Mouse (Mus musculus): ENCODE results near the gene Hpse. TPM values are rescaled to one million over a fixed set of nuclear protein-coding genes. Genes with fewer than 3 reads are reported as not detected.

Hpse gene
- polyA plus RNA-seq, 1 experiment from 2014 or later = 3.4 TPM

- TF ChIP-seq CTCF (IDR thresholded peaks at IDR 0.05; ENCODE audit: low read depth) = no peak
- ATAC-seq (ENCODE audit: insufficient read depth) = no peak
Measured at GRCm38 (mm10) chr5:100652327-100652726, 67.2 kb downstream of the Hpse start.

DNA sequence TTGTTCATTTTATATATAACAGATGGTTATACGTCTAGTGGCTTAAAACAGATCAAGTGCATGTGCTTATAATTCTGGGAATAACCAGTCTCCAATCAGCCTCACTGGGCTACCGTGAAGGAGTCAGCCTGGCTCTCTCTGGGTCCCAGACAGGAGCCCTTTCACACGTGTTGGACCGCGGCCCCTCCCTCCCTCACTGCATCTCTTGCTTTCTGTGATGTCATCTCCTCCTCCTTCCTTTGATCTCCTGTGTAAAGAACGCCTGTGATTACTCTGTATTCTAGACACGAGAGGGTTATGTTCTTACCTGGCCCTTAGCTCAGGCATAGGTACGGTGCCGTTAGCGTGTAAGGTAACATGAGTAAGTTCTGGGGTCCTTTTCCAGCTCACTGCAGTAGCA, 68.0 kb downstream of the Hpse start:
- WGBS = 64% methylated on average over 10 of the region's 10 CpGs
- no peak for TF ChIP-seq CTCF (IDR thresholded peaks at IDR 0.05; ENCODE audit: low read depth)
- Histone ChIP-seq H3K9me3 (ENCODE audit: low read depth, low read length) (no peaks in the 10 kb centered on the region), H3K4me2 (no peak overlapping the region), H3K9ac (no peak overlapping the region), H3K27ac (ENCODE audit: low read depth) (no peak overlapping the region), H3K27me3 (ENCODE audit: insufficient read depth, low read length) (no peaks in the 10 kb centered on the region), H3K36me3 (ENCODE audit: insufficient read depth) (peaks cover 26% of the 10 kb centered on the region), H3K4me1 (ENCODE audit: insufficient read depth) (no peaks in the 10 kb centered on the region), H3K4me3 (ENCODE audit: low read depth, low read length) (no peak overlapping the region)
- ATAC-seq (ENCODE audit: insufficient read depth) = no peak
- no peak for DNase-seq

More at GRCm38 (mm10) chr5:100652327-100652726, 67.2 kb downstream of the Hpse start:
- Histone ChIP-seq H3K27me3 (ENCODE audit: insufficient read depth, low read length) (no peaks in the 10 kb centered on the region), H3K4me1 (ENCODE audit: insufficient read depth) (no peaks in the 10 kb centered on the region), H3K36me3 (ENCODE audit: insufficient read depth) (peaks cover 33% of the 10 kb centered on the region), H3K4me2 (no peak overlapping the region), H3K9ac (no peak overlapping the region), H3K9me3 (ENCODE audit: low read depth, low read length) (no peaks in the 10 kb centered on the region), H3K4me3 (ENCODE audit: low read depth, low read length) (no peak overlapping the region), H3K27ac (ENCODE audit: low read depth) (no peak overlapping the region)
- 76% methylated on average over 9 of the region's 9 CpGs for WGBS
- DNase-seq = no peak

- no peak for TF ChIP-seq CTCF (IDR thresholded peaks at IDR 0.05; ENCODE audit: low read depth)
- Histone ChIP-seq H3K9ac (no peak overlapping the region), H3K4me3 (ENCODE audit: low read depth, low read length) (no peak overlapping the region), H3K4me2 (no peak overlapping the region), H3K36me3 (ENCODE audit: insufficient read depth) (peaks cover 22% of the 10 kb centered on the region), H3K9me3 (ENCODE audit: low read depth, low read length) (no peaks in the 10 kb centered on the region), H3K27ac (ENCODE audit: low read depth) (no peak overlapping the region), H3K4me1 (ENCODE audit: insufficient read depth) (no peaks in the 10 kb centered on the region), H3K27me3 (ENCODE audit: insufficient read depth, low read length) (no peaks in the 10 kb centered on the region)
- 78% methylated on average over 7 of the region's 7 CpGs for WGBS
- DNase-seq (no peak), ATAC-seq (ENCODE audit: insufficient read depth) (no peak)
Measured at GRCm38 (mm10) chr5:100650969-100651368, 68.5 kb downstream of the Hpse start.

DNA sequence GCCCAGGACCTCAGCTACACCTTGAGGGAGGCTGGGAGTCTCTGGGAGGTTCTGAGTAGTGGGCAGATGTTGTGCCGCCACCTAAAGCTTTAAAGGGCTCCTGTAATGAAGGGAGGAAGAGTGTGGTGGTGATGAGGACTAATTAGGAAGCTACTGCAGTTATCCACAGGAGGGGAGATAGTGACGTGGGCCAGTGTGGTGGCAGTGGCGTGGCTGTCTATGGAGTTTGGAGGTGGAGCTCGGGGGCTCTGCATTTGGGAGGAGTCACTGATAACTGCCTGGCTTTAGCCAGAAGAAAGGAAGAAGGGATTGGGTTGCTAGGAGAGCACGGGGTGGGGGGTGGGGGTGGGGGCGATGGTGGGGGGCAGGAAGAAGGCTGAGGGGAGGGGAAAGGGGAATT, 71.0 kb downstream of the Hpse start:
- WGBS = 20% methylated on average over 6 of the region's 6 CpGs
- no peak overlapping the region for H3K4me3 ChIP-seq (ENCODE audit: low read depth, low read length)
- H3K9ac ChIP-seq = no peak overlapping the region
- H3K27ac ChIP-seq (ENCODE audit: low read depth) = no peak overlapping the region
- no peaks in the 10 kb centered on the region for H3K9me3 ChIP-seq (ENCODE audit: low read depth, low read length)
- no peaks in the 10 kb centered on the region for H3K27me3 ChIP-seq (ENCODE audit: insufficient read depth, low read length)
- 0 out of 2 replicates have a peak, but pooled peaks cover 3% of the 10 kb centered on the region for H3K36me3 ChIP-seq (ENCODE audit: insufficient read depth)
- H3K4me2 ChIP-seq = no peak overlapping the region
- DNase-seq = no peak
- ATAC-seq (ENCODE audit: insufficient read depth) = no peak
- no peak for TF ChIP-seq CTCF (IDR thresholded peaks at IDR 0.05; ENCODE audit: low read depth)
- H3K4me1 ChIP-seq (ENCODE audit: insufficient read depth) = peaks cover 5% of the 10 kb centered on the region; the same call in 1 of the 2 replicates

DNA sequence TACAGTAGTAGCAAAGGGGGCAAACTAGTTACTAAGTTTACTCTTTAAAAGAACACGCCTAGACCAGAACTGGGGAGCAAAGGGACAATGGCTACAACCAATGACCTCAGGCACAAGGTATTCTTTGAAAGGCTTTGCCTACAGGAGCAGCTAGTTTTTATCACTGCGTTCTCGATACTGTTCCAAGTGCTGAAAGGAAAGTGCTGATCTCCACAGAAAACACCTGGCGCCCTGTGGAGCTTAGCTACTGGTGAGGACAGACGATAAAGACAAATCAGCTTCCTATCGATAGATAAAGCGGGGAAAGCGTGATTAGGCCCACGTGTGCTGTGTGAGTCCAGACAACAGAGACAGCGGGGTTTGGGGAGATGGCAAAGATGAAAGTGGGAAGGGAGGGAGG, 71.5 kb downstream of the Hpse start:
- Histone ChIP-seq H3K27ac (ENCODE audit: low read depth) (no peak overlapping the region), H3K4me1 (ENCODE audit: insufficient read depth) (peaks cover 9% of the 10 kb centered on the region; the same call in 1 of the 2 replicates), H3K4me2 (no peak overlapping the region), H3K4me3 (ENCODE audit: low read depth, low read length) (no peak overlapping the region), H3K9me3 (ENCODE audit: low read depth, low read length) (no peaks in the 10 kb centered on the region), H3K9ac (no peak overlapping the region), H3K36me3 (ENCODE audit: insufficient read depth) (no peaks in the 10 kb centered on the region), H3K27me3 (ENCODE audit: insufficient read depth, low read length) (no peaks in the 10 kb centered on the region)
- ATAC-seq (ENCODE audit: insufficient read depth) (no peak), DNase-seq (no peak)
- TF ChIP-seq CTCF (IDR thresholded peaks at IDR 0.05; ENCODE audit: low read depth) = no peak
- 27% methylated on average over 10 of the region's 10 CpGs for WGBS

GRCm38 (mm10) chr5:100646558-100646957, 73.0 kb downstream of the Hpse start:
- TF ChIP-seq CTCF (IDR thresholded peaks at IDR 0.05; ENCODE audit: low read depth) = no peak
- H3K36me3 ChIP-seq (ENCODE audit: insufficient read depth) = no peaks in the 10 kb centered on the region
- H3K9ac ChIP-seq = no peak overlapping the region
- peaks cover 9% of the 10 kb centered on the region; the same call in 1 of the 2 replicates for H3K4me1 ChIP-seq (ENCODE audit: insufficient read depth)
- no peaks in the 10 kb centered on the region for H3K27me3 ChIP-seq (ENCODE audit: insufficient read depth, low read length)
- H3K4me2 ChIP-seq = no peak overlapping the region
- 72% methylated on average over 4 of the region's 4 CpGs for WGBS
- no peaks in the 10 kb centered on the region for H3K9me3 ChIP-seq (ENCODE audit: low read depth, low read length)
- no peak overlapping the region for H3K27ac ChIP-seq (ENCODE audit: low read depth)
- no peak overlapping the region for H3K4me3 ChIP-seq (ENCODE audit: low read depth, low read length)
- DNase-seq (no peak), ATAC-seq (ENCODE audit: insufficient read depth) (no peak)

DNA sequence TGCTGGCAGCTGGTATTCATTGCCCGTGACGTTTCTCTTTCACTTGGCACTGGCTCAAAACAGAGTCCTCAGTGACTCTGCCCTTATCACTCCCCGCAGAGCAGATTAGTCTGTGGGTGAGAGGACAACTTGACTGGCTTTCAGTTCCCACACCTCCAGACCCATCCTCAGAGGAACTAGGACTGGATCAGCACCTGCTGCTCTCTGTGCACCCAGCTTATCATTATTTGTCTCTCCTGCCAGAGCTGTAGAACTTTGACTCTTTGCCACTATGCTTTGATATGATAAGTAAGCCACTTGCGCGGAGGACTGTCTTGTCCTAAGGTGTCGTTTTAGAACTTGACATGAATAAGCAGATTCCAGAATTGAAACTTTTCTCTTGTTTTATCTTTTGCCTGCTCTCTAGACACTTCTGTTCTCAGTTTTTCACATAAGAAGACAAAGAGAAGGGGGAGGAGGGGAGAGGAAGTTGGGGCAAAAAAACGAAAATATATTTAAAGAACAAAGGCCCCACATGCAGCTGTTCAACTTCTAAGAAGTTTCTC, 75.5 kb downstream of the Hpse start:
- 32% methylated on average over 7 of the region's 7 CpGs for WGBS
- Histone ChIP-seq H3K4me3 (ENCODE audit: low read depth, low read length) (no peak overlapping the region), H3K36me3 (ENCODE audit: insufficient read depth) (no peaks in the 10 kb centered on the region), H3K4me2 (no peak overlapping the region), H3K9me3 (ENCODE audit: low read depth, low read length) (no peaks in the 10 kb centered on the region), H3K9ac (no peak overlapping the region), H3K27me3 (ENCODE audit: insufficient read depth, low read length) (no peaks in the 10 kb centered on the region), H3K27ac (ENCODE audit: low read depth) (peak overlapping the region; percentile 32; the same call in 1 of the 2 replicates), H3K4me1 (ENCODE audit: insufficient read depth) (peaks cover 9% of the 10 kb centered on the region; the same call in 1 of the 2 replicates)
- peak; percentile 35 for DNase-seq
- ATAC-seq (ENCODE audit: insufficient read depth) = peak; percentile 50; the same call in 1 of the 2 replicates
- TF ChIP-seq CTCF (IDR thresholded peaks at IDR 0.05; ENCODE audit: low read depth) = no peak
